Mouse (Mus musculus) intestine, embryonic 14.5 days (tissue): ENCODE measurements around the gene Atg5. TPM values are rescaled to one million over a fixed set of nuclear protein-coding genes. Genes with fewer than 3 reads are reported as not detected.
"Not testable (repeated sequence)": the region's sequence is repeated elsewhere in the genome, so short reads cannot be mapped to it uniquely, and the experiment has no call there.

Experiments
- ATAC-seq: fragments of 200-750 bp; cut with Nextera tagmentation; replicated peaks from 2 replicates; pipeline ENCODE4 v1.8.0; 2017; ENCODE audit warnings: low read depth, moderate number of reproducible peaks, moderate TSS enrichment, moderate library complexity; ENCODE audit not compliant: low FRiP score, low TSS enrichment
- DNase-seq: peaks from one replicate; pipeline ENCODE4 v3.0.0-alpha.2; 2018; ENCODE audit warnings: low spot score
- H3K27ac ChIP-seq: fragments of 300-500 bp; sonication (generic); 2 replicates; pipeline ENCODE4 v1.5.1; 2014; ENCODE audit warnings: low read depth, mild to moderate bottlenecking, control low read depth
- H3K27me3 ChIP-seq: fragments of 300-500 bp; sonication (generic); replicated peaks from 2 replicates; pipeline ENCODE4 v1.6.1; 2014; ENCODE audit warnings: low read length, control low read depth; ENCODE audit not compliant: control insufficient read depth, insufficient read depth
- H3K36me3 ChIP-seq: fragments of 300-500 bp; sonication (generic); 2 replicates; pipeline ENCODE4 v1.6.1; 2014; ENCODE audit warnings: low read length, control low read depth; ENCODE audit not compliant: control insufficient read depth, insufficient read depth
- H3K4me1 ChIP-seq: fragments of 300-500 bp; sonication (generic); replicated peaks from 2 replicates; pipeline ENCODE4 v1.6.1; 2014; ENCODE audit warnings: low read length, control low read depth, mixed read lengths; ENCODE audit not compliant: control insufficient read depth, insufficient read depth
- H3K4me2 ChIP-seq: fragments of 300-500 bp; sonication (generic); 2 replicates; pipeline ENCODE4 v1.6.1; 2014; ENCODE audit warnings: low read length
- H3K4me3 ChIP-seq: fragments of 300-500 bp; sonication (generic); 2 replicates; pipeline ENCODE4 v1.5.1; 2014; ENCODE audit warnings: low read depth, low read length, control low read depth, mixed read lengths
- H3K9ac ChIP-seq: fragments of 300-500 bp; sonication (generic); 2 replicates; pipeline ENCODE4 v1.6.1; 2014; ENCODE audit warnings: mild to moderate bottlenecking, low read length
- H3K9me3 ChIP-seq: fragments of 300-500 bp; sonication (generic); 2 replicates; pipeline ENCODE4 v1.6.1; 2016; ENCODE audit warnings: low read length, control low read depth; ENCODE audit not compliant: control insufficient read depth
- WGBS: fragments of 180-500 bp; shearing (Covaris S2); extraction: QIAGEN DNeasy Blood & Tissue Kit; methylation state at CpG from one replicate; pipeline ENCODE4 v1.1.7; 2014; 5-methylcytosine and 5-hydroxymethylcytosine counted together
- polyA plus RNA-seq: library from polyadenylated mRNA; unstranded; fragments of >200 nt; fragmentation: Nextera tagmentation; extraction: Ambion mirVana; gene quantifications from 2 replicates; pipeline ENCODE4 v1.2.1, GENCODE M21; 2014

Atg5 gene
- 46.5 and 52.0 TPM in 2 replicates for polyA plus RNA-seq

DNA sequence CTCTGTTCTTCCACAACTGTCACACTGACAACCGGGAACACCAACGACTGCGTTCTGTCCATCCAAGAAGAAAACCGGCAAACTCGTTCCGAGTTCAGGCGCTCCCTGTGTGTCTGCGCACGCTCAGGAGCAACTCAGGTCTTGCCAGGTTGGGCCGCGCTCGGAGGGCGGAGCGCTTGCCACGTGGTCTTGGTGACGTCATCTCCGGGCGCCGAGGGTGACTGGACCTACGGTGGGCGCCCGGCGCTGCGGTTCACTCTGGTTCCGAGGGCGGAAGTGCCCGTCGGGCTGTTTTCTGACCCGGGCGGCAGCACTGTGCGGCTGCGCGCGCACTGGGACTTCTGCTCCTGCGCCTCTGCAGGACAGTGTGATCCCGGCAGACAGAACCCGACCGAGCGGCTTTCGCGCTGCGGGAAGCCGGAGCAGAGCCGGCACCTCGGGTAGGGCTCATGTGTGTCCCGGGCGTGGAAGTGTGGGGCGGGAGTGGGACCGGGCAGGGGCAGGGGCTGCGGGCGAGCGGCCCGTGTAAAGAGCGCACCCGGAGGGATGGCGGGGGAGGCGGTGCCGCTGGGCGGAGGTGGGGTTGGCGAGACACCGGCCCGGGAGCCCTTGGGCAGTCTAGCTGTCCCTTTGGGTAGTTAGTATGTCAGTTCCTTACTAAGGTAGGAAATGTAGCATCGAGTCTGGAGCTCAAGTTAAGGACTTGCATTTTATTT lies at the start of gene Atg5:
Gene Atg5, plus strand, starts transcription at position 214 of the 716 bp plus-strand sequence.
- under 1% methylated on average over 58 of the region's 63 CpGs for WGBS
- H3K4me3 ChIP-seq: peak within 1 kb of the TSS; percentile 89
- no peaks in the 10 kb centered on the region for H3K27me3 ChIP-seq
- ATAC-seq: peak; percentile 99
- peak within 1 kb of the TSS; percentile 88 for H3K4me2 ChIP-seq
- peaks cover 18% of the 10 kb centered on the region for H3K4me1 ChIP-seq
- no peaks in the 10 kb centered on the region for H3K36me3 ChIP-seq
- no peaks in the 10 kb centered on the region for H3K9me3 ChIP-seq
- peak within 1 kb of the TSS; percentile 88 for H3K9ac ChIP-seq
- H3K27ac ChIP-seq: peak within 1 kb of the TSS; percentile 86
- DNase-seq: peak; percentile 99

GRCm38 (mm10) chr10:44219073-44219472 lies 49.1 kb upstream of the Atg5 start:
- not testable (repeated sequence) for DNase-seq, ATAC-seq
- WGBS: 16% methylated on average over 2 of the region's 2 CpGs

DNA sequence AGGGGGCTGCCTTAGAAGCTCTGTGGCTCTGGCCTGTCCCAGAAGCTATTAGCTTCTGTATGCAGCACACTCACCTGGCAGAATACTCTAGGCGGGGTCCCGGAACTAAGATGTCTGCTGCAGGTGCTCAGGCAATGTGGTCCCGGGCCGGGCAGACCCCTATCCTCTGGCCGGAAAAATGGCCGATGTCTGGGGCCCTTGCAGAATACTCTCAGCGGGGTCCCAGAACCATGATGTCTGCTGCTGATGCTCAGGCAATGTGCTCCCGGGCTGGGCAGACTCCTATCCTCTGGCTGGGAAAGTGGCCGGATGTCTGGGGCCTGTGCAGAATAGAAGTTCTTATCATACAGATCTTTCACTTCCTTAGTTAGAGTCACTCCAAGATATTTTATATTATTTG lies 43.8 kb upstream of the Atg5 start:
- Histone ChIP-seq H3K36me3 (no peaks in the 10 kb centered on the region), H3K9me3 (no peaks in the 10 kb centered on the region), H3K4me1 (no peaks in the 10 kb centered on the region), H3K9ac (no peak overlapping the region), H3K4me2 (no peak overlapping the region), H3K4me3 (no peak overlapping the region), H3K27ac (no peak overlapping the region), H3K27me3 (no peaks in the 10 kb centered on the region)
- DNase-seq (no peak), ATAC-seq (no peak)
- 85% methylated on average over 9 of the region's 9 CpGs for WGBS

More at GRCm38 (mm10) chr10:44219073-44219472, 49.1 kb upstream of the Atg5 start:
- H3K27me3 ChIP-seq, H3K4me3 ChIP-seq, H3K4me2 ChIP-seq, H3K9ac ChIP-seq, H3K4me1 ChIP-seq, H3K27ac ChIP-seq, H3K36me3 ChIP-seq, H3K9me3 ChIP-seq: not testable (repeated sequence)

- not testable (repeated sequence) for H3K4me2 ChIP-seq, ATAC-seq, H3K9ac ChIP-seq, H3K27ac ChIP-seq, H3K4me3 ChIP-seq, H3K36me3 ChIP-seq, DNase-seq, H3K9me3 ChIP-seq, H3K4me1 ChIP-seq, H3K27me3 ChIP-seq
- 8% methylated on average over 1 of the region's 1 CpGs for WGBS
Measured at GRCm38 (mm10) chr10:44233351-44233750, 34.8 kb upstream of the Atg5 start.

- not testable (repeated sequence) for H3K27me3 ChIP-seq, H3K4me1 ChIP-seq, H3K9me3 ChIP-seq, H3K27ac ChIP-seq, ATAC-seq, H3K36me3 ChIP-seq, H3K4me3 ChIP-seq, H3K4me2 ChIP-seq, DNase-seq, H3K9ac ChIP-seq
- 39% methylated on average over 7 of the region's 7 CpGs for WGBS
Measured at GRCm38 (mm10) chr10:44235298-44235697, 32.9 kb upstream of the Atg5 start.

GRCm38 (mm10) chr10:44256624-44257023 lies 11.5 kb upstream of the Atg5 start:
- Histone ChIP-seq H3K36me3 (no peaks in the 10 kb centered on the region), H3K9ac (no peak overlapping the region), H3K4me2 (no peak overlapping the region), H3K9me3 (no peaks in the 10 kb centered on the region), H3K27me3 (no peaks in the 10 kb centered on the region), H3K4me3 (no peak overlapping the region), H3K27ac (no peak overlapping the region), H3K4me1 (no peaks in the 10 kb centered on the region)
- DNase-seq (no peak), ATAC-seq (no peak)
- 43% methylated on average over 7 of the region's 7 CpGs for WGBS

DNA sequence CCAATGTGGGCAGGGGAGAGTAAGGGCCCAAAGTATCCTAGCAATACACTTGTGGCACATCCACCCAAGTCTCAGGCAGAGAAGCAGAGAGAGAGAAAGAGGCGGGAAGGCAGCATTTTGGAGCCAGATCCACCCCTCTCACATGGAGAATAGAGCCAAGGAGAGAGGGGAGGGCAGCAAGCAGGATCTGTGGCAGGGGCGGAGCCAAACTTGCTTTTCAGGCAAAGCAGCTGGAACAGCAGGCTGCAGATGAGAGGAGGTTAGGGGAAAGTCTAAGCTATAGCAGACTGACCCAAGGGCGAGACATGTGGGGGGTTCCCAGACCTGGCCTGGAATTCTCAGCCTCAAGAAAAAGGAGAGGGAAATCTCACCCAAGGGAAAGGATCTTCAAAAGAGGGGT lies 2.3 kb upstream of the Atg5 start:
- Histone ChIP-seq H3K9ac (no peak overlapping the region), H3K27ac (no peak overlapping the region), H3K36me3 (no peaks in the 10 kb centered on the region), H3K27me3 (no peaks in the 10 kb centered on the region), H3K4me2 (no peak overlapping the region), H3K9me3 (no peaks in the 10 kb centered on the region), H3K4me3 (no peak overlapping the region), H3K4me1 (peaks cover 18% of the 10 kb centered on the region)
- DNase-seq: no peak
- WGBS: 84% methylated on average over 3 of the region's 3 CpGs
- ATAC-seq: no peak

DNA sequence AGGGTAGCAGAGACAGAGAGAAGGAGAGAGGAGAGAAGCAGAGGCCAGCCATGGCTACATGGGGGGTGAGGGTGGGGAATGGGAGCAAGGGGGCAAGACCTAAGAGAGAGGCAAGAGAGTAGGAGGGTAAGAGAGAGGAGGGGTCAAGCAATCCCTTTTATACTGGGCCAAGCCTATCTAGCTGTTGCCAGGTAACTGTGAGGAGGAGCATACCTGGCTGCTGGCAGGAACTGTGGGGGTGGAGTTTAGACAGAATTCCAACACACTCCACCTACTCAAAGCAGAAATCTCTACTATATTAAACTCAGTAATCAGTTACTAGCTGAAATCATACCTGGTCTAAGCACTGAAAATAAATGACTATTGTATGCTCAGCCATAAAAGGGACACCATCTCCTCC lies 1.6 kb upstream of the Atg5 start:
- no peaks in the 10 kb centered on the region for H3K27me3 ChIP-seq
- no peak overlapping the region for H3K9ac ChIP-seq
- H3K27ac ChIP-seq: no peak overlapping the region
- 0 out of 2 replicates have a peak overlapping the region, but pooled peaks have one; percentile 89 for H3K4me3 ChIP-seq
- no peaks in the 10 kb centered on the region for H3K36me3 ChIP-seq
- no peak for DNase-seq
- no peak for ATAC-seq
- no peaks in the 10 kb centered on the region for H3K9me3 ChIP-seq
- 0 out of 2 replicates have a peak overlapping the region, but pooled peaks have one; percentile 88 for H3K4me2 ChIP-seq
- H3K4me1 ChIP-seq: peaks cover 18% of the 10 kb centered on the region
